Mouse (Mus musculus) liver, embryonic 16.5 days (tissue): ENCODE measurements around the gene Arid5b. TPM values are rescaled to one million over a fixed set of nuclear protein-coding genes. Genes with fewer than 3 reads are reported as not detected.

Experiments
- ATAC-seq: fragments of 200-750 bp; cut with Nextera tagmentation; 2 replicates; pipeline ENCODE4 v1.8.0; 2017; ENCODE audit warnings: low read depth, mild to moderate bottlenecking, moderate number of reproducible peaks, moderate library complexity
- H3K27ac ChIP-seq: fragments of 300-500 bp; sonication (generic); 2 replicates; pipeline ENCODE4 v1.5.1; 2014; ENCODE audit warnings: mild to moderate bottlenecking, low read length
- H3K27me3 ChIP-seq: fragments of 300-500 bp; sonication (generic); 2 replicates; pipeline ENCODE4 v1.6.1; 2014; ENCODE audit warnings: low read depth, low read length, mixed read lengths; ENCODE audit not compliant: control insufficient read depth, insufficient read depth
- H3K36me3 ChIP-seq: fragments of 300-500 bp; sonication (generic); 2 replicates; pipeline ENCODE4 v1.6.1; 2014; ENCODE audit warnings: mild to moderate bottlenecking; ENCODE audit not compliant: control insufficient read depth, insufficient read depth
- H3K4me1 ChIP-seq: fragments of 300-500 bp; sonication (generic); 2 replicates; pipeline ENCODE4 v1.6.1; 2014; ENCODE audit warnings: low read depth, low read length, mixed read lengths; ENCODE audit not compliant: control insufficient read depth
- H3K4me2 ChIP-seq: fragments of 300-500 bp; sonication (generic); 2 replicates; pipeline ENCODE4 v1.6.1; 2014; ENCODE audit warnings: low read depth, low read length, mixed read lengths
- H3K4me3 ChIP-seq: fragments of 300-500 bp; sonication (generic); 2 replicates; pipeline ENCODE4 v1.5.1; 2014; ENCODE audit warnings: low read depth, mild to moderate bottlenecking, low read length
- H3K9ac ChIP-seq: fragments of 300-500 bp; sonication (generic); 2 replicates; pipeline ENCODE4 v1.6.1; 2014; ENCODE audit warnings: low read depth, low read length
- H3K9me3 ChIP-seq: fragments of 300-500 bp; sonication (generic); replicated peaks from 2 replicates; pipeline ENCODE4 v1.6.1; 2016; ENCODE audit warnings: low read length; ENCODE audit not compliant: control insufficient read depth
- WGBS: fragments of 180-500 bp; shearing (Covaris S2); extraction: QIAGEN DNeasy Blood & Tissue Kit; methylation state at CpG from one replicate; pipeline ENCODE4 v1.1.7; 2014; ENCODE audit not compliant: insufficient replicate concordance; 5-methylcytosine and 5-hydroxymethylcytosine counted together
- polyA plus RNA-seq: library from polyadenylated mRNA; unstranded; fragments of >200 nt; fragmentation: Nextera tagmentation; extraction: Ambion mirVana; gene quantifications from 2 replicates; pipeline ENCODE4 v1.2.1, GENCODE M21; 2015

Gene Arid5b
- polyA plus RNA-seq, 1 experiment from 2014 or later, result 7.8 TPM

DNA sequence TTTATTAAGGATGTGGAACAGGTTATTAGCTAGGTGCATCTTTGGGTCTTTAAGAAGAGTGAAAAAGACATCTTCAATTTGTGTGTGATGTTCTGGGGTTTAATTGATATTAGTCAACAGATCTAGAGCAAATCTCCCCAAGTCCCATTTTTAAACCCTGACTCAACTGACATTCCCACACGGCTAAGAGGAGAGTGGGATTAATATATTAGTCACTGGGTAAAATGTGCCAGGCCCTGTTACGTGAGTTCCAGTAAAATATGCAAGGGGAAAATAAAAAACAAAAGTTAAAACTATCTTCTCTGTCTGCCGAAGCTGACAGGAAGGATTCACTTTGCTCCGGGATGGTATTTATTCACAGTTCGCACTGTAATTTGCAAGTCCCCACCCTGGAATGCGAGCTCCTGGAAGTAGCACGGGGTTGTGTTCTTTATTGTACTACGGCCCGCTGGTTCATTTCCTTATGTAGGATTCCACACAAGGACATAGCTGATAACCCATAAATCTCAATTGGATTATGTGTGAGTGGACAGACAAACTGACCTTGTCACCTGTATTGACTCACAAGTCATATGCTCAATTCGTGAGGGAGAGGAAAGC is 121.8 kb downstream of the Arid5b start:
- WGBS, result 78% methylated on average over 10 of the region's 10 CpGs
- Histone ChIP-seq H3K4me3 (peak overlapping the region; percentile 55), H3K4me2 (peak overlapping the region; percentile 48), H3K9me3 (no peaks in the 10 kb centered on the region), H3K36me3 (no peaks in the 10 kb centered on the region), H3K4me1 (peaks cover 45% of the 10 kb centered on the region), H3K27me3 (no peaks in the 10 kb centered on the region), H3K9ac (peak overlapping the region; percentile 6; the same call in 1 of the 2 replicates), H3K27ac (peak overlapping the region; percentile 22; the same call in 1 of the 2 replicates)
- ATAC-seq, result no peak

DNA sequence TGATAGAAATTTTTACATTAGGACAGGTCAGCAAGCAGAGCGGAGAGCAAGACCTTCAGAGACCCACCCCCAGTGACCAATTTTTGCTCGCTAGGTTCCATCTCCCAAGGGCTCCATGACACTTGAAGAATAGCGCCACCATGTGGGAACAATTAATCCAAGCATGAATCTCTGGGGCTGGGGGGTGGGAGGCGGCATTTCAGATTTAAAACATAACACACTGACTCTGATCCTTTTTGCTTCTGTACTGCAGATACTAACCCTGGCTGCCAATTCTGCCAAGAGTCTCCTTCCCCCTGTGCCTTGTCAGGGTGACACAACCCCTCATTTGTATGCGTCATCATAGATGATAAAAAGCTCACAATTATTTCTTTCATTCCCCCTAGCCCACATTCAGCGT is 122.4 kb downstream of the Arid5b start:
- no peaks in the 10 kb centered on the region for H3K9me3 ChIP-seq
- peak overlapping the region; percentile 55 for H3K4me3 ChIP-seq
- peak overlapping the region; percentile 48 for H3K4me2 ChIP-seq
- 74% methylated on average over 6 of the region's 6 CpGs for WGBS
- H3K27ac ChIP-seq, result peak overlapping the region; percentile 84
- peak overlapping the region; percentile 61 for H3K9ac ChIP-seq
- no peaks in the 10 kb centered on the region for H3K36me3 ChIP-seq
- peak; percentile 28 for ATAC-seq
- H3K4me1 ChIP-seq, result peaks cover 45% of the 10 kb centered on the region
- no peaks in the 10 kb centered on the region for H3K27me3 ChIP-seq

DNA sequence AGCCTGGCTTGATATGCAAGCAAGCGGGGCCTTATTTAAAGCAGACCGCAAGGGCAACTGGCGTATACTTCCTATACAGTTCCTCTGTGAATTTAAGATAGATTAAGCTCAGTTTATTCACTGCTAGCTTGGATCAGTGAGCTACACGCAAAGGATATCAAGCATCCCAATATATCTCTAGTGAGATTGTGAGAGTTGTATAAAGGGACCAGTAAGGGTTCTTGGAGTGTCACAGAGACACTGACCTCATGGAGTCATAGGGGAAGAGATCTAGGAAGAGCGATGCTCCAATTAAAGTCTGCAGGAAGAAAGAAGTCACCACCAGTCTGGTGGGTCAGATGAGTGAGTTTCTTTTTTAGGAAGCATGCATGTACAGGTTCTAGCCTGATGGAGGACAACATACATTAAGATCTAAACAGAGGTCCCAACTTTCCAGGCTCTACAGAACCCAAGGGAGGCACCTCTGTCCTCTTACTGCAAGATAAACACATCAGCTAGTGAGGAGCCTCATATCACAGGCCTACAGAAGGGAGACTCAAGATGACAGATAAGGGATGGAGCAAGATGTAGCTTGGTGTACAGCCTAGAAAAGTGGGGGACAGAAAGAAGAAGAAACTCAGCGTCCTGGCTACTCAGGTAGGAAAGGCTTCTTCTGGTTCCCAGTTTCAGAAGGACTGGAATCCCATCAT is 123.0 kb downstream of the Arid5b start:
- H3K4me3 ChIP-seq, result peak overlapping the region; percentile 55
- no peaks in the 10 kb centered on the region for H3K27me3 ChIP-seq
- peak; percentile 99 for ATAC-seq
- peaks cover 45% of the 10 kb centered on the region for H3K4me1 ChIP-seq
- WGBS, result 54% methylated on average over 6 of the region's 6 CpGs
- H3K4me2 ChIP-seq, result peak overlapping the region; percentile 48
- no peaks in the 10 kb centered on the region for H3K9me3 ChIP-seq
- H3K9ac ChIP-seq, result peak overlapping the region; percentile 61
- peak overlapping the region; percentile 84 for H3K27ac ChIP-seq
- H3K36me3 ChIP-seq, result no peaks in the 10 kb centered on the region

DNA sequence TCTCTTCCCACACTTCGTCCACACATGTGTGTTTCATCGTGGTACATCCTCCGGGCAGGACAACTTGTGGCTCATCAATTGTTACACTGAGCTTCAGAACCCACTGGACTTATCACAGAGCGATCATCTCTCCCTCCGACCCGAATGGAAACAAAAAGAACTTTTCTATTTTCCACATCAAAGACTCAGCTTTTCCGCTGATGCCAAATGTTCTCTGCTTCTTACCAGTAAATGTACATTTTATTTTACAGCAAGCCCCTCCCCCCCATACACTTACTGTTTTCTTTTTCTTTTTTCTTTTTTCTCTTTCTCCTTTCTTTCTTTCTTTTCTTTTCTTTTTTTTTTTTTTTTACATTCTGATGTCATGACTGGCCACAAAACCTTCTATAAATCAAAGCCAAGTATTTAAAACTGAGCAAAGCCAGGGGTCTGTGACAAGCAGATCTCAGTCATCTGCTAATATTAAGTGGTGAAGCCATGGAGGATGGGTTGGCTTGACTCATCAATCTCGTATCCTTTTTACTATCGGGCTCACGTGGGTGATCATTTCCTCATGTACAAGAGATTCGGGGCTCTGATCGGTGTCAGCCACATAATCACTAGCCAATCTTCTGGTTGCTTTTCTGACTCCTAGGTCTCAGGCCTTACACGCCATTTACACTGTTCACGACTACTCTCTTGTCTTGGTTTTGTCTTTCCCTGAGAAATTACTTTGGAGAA is 124.3 kb downstream of the Arid5b start:
- Histone ChIP-seq H3K27me3 (no peaks in the 10 kb centered on the region), H3K4me3 (no peak overlapping the region), H3K9ac (no peak overlapping the region), H3K4me2 (no peak overlapping the region), H3K27ac (peak overlapping the region; percentile 84), H3K4me1 (peaks cover 39% of the 10 kb centered on the region), H3K36me3 (no peaks in the 10 kb centered on the region), H3K9me3 (no peaks in the 10 kb centered on the region)
- ATAC-seq, result no peak
- 87% methylated on average over 14 of the region's 14 CpGs for WGBS

DNA sequence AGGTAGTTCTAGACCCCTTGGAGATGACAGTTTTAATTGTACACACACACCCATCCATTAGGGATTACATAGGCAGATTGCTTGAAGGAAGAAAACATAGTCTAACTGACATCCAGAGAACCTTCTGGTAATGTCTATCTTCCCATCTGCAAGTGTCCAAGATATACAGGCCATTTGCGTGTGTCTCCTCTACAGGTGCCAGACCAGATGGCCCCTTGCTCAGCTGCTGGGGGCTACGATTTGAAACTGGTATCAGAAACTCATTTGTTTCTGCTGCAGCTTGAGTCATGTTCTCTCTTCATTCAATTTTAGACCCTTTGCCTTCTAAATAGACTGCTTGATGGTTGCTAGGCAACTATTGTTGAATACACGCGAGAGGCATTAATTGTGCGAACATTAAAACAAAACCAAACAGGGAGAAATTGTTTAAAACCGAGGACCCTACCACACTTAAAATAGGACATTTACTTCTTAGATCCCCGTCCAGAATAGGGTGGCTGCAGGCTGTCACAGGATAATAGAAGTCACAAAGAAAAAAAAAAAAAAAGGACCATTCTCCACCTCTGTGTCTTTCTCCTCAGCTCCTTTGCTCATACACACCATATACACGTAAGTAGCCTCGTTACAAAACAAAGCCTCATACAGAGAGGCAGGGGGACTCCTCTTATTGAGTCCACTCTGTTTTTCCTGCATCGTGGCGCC is 125.0 kb downstream of the Arid5b start:
- no peaks in the 10 kb centered on the region for H3K27me3 ChIP-seq
- H3K9ac ChIP-seq, result no peak overlapping the region
- no peaks in the 10 kb centered on the region for H3K36me3 ChIP-seq
- H3K9me3 ChIP-seq, result no peaks in the 10 kb centered on the region
- H3K4me3 ChIP-seq, result no peak overlapping the region
- 88% methylated on average over 11 of the region's 11 CpGs for WGBS
- H3K4me1 ChIP-seq, result peaks cover 34% of the 10 kb centered on the region
- H3K4me2 ChIP-seq, result no peak overlapping the region
- H3K27ac ChIP-seq, result no peak overlapping the region
- ATAC-seq, result no peak

DNA sequence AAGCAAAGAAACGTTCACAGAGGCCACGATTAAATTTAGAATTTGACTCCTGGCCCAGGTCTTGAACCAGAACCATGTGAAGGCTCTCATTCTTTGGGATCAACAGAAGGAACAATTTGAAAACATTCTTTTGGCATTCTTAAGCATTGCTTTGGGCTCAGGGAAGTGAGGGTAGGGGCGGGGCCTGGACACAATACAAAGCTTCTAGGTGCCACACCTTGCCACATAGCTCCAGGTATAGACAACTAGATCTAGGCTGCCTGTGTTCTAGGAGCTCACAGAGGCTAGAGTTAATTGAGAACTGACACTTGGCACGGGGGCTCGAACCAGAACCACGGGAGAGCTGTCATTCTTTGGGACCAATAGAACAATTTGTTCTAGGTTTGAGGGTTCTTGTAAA is 130.0 kb downstream of the Arid5b start:
- no peaks in the 10 kb centered on the region for H3K9me3 ChIP-seq
- no peak overlapping the region for H3K9ac ChIP-seq
- H3K4me1 ChIP-seq, result peaks cover 2% of the 10 kb centered on the region; the same call in 1 of the 2 replicates
- H3K36me3 ChIP-seq, result no peaks in the 10 kb centered on the region
- no peaks in the 10 kb centered on the region for H3K27me3 ChIP-seq
- H3K4me3 ChIP-seq, result no peak overlapping the region
- H3K27ac ChIP-seq, result no peak overlapping the region
- ATAC-seq, result no peak
- WGBS, result 80% methylated on average over 6 of the region's 6 CpGs
- H3K4me2 ChIP-seq, result no peak overlapping the region

DNA sequence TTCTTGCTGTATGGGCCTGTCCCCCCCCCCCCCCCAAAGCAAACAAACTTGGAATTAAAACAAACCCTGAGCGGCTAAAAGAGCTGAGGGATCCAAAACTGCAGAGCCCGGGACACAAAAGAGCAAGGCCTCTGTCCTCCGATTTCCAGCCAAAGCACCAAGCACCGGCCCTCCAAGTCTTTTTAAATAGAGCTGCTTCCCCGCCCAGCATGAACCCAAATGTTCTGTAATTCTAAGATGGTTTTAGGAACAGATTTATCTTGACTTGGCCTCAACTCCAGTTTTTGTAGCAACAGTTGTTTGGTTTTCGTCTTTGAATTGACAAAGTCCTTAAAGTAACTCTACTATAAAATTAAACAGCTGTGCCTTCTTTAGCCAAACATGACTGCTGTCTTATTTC is 130.8 kb downstream of the Arid5b start:
- no peaks in the 10 kb centered on the region for H3K27me3 ChIP-seq
- 66% methylated on average over 6 of the region's 6 CpGs for WGBS
- H3K9ac ChIP-seq, result no peak overlapping the region
- no peaks in the 10 kb centered on the region for H3K36me3 ChIP-seq
- H3K4me3 ChIP-seq, result no peak overlapping the region
- H3K9me3 ChIP-seq, result no peaks in the 10 kb centered on the region
- H3K27ac ChIP-seq, result no peak overlapping the region
- no peak overlapping the region for H3K4me2 ChIP-seq
- no peak for ATAC-seq
- H3K4me1 ChIP-seq, result peaks cover 2% of the 10 kb centered on the region; the same call in 1 of the 2 replicates

DNA sequence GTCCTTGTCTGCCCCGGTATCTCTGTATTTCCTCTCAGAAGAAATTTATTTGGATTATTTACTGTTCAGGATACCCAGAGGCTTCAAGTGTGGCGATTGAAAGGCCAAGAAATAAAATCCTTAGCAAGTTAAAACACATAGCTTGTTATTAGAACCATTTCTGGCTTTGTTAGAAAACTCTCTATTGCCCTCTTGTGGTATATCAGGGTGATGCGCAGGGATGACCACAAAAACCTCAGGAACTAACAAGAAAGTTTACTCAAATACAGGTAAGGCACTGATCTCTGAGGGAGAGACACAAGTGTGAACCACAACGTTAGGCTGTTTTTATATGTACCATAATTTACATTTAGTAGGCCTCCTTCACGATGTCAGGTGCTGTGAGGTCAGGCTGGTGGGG is 131.7 kb downstream of the Arid5b start:
- Histone ChIP-seq H3K4me1 (peaks cover 2% of the 10 kb centered on the region; the same call in 1 of the 2 replicates), H3K27me3 (no peaks in the 10 kb centered on the region), H3K27ac (no peak overlapping the region), H3K4me2 (no peak overlapping the region), H3K4me3 (no peak overlapping the region), H3K9me3 (no peaks in the 10 kb centered on the region), H3K36me3 (no peaks in the 10 kb centered on the region), H3K9ac (no peak overlapping the region)
- WGBS, result 6% methylated on average over 5 of the region's 5 CpGs
- no peak for ATAC-seq
